Mouse (Mus musculus): ENCODE measurements at regions not wholly inside any gene's neighbourhood (a gene's known extent, or its start where the extent isn't known, plus 50 kb on each side); places are given as distances from the start of the nearest gene placed in this dataset.

DNA sequence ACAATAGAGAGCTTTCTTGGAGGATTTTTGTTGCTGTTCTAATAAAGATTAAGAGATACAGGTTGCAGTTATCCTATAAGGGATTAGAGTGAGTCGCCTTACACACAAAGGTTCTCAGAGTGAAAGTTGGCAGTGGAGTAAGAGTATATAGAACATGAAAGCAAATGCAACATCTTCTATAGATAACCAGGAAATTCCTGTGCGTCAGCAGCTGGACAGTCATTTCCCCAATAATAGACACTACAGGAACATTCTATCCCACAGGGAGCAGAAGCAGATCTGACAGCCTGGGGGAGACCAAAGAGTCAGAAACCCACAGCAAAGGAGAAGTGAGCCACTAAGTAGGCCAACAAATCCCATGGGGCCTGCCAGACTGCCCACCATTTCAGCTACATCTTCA, 348.7 kb downstream of the Elavl2 start:
- DNase-seq (ENCODE audit: extremely low read depth, low read depth): no peak

DNA sequence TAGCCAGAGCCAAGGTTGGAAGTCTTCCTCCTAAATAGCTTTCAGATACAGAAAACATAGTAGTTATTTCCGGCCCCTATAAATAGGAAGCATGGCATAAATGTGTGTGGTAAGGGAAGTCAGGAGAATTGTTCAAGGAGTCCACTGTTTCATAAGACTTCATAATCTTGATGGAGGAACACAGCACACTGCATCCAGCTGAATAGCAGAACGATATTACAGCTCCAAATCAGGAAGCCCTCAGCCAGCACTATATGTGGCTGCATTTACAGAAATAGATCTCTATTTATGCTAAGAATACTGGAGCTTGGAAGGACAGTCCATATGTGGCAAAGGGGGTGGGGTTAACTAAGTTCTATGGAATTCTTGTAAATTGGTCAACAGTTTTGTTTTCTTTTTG, 371.1 kb downstream of the Elavl2 start:
- DNase-seq (ENCODE audit: extremely low read depth, low read depth): no peak

DNA sequence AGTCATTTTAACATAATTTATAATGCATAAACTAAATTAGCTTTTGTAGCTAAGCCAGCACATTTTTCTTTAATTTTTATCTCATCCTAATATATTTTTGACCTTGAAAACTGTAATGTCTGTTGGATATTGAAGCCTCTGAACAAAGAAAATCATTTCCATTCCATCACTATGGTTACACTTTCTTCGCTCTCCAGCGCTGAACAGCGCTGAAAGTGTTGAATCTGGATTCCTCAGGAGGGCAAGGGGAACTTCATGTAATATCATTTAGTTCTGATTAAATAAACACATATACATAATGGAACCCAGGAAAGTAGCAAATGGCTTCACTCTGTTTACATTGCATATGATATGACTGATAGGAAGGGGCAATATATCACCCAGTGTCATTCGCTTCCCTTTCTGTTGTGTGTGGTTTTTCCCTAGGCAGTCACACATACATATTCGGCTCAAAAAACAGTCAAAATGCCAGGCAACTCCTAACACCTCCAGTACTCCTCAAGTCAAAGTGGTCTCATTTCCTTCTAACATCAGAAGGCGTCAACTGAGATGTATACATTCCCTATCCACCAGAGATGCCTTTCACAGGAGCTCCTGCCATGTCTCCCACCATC, 372.5 kb downstream of the Elavl2 start:
- no peak for DNase-seq (ENCODE audit: extremely low read depth, low read depth)

DNA sequence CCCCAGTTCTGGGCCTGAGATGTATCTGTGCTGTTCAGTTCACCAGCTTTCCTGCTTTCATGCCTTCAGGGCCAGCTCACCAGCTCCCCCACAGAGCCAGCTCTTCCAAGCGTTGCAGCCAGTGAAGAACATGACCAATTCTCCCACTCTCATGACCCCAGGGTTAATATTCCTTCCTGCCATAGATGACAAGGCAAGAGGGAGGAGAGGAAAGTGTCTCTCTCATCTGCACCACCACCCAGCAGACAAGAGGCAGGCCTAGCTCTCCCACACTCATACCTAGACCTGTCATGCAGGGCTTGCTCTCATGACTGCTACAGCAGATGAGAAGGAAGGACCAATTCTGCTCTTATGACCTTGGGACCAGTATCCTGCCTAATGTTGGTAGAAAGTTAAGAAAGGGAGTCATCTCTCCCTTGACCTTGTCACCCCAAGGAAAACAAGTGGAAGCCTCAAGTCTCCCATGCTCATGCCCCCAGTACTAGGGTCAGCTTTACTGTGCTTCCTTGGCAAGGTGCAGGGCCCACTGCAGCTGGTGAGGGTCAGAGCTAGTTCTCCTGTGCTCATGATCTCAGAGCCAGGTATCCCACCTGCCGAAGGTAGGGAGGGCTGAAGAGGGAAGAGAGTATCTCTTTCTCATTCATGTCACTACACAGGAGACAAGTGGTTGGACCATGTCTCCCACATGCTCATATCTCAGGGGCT, 404.0 kb downstream of the Elavl2 start:
- no peak for DNase-seq (ENCODE audit: extremely low read depth, low read depth)

DNA sequence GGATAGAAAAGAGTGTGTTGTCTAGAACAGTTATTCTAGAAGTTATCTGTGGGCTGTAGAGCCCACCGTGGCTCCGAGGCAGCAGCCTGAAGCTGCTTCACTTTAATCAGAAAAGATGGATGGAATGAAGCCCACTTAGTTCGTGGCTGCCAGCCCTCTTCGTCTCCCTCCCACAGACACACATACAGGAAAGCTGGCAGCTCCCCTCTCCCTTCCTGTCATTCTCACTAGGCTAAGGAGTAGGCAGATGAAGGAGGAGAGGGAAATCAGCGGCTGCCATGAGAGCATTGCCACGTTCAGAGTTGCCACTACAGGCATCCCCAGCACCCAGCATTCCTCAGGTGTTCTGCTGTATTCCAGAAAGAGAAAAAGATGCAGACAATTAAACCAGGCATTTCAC, 435.9 kb downstream of the Elavl2 start:
- no peak for DNase-seq (ENCODE audit: extremely low read depth, low read depth)

DNA sequence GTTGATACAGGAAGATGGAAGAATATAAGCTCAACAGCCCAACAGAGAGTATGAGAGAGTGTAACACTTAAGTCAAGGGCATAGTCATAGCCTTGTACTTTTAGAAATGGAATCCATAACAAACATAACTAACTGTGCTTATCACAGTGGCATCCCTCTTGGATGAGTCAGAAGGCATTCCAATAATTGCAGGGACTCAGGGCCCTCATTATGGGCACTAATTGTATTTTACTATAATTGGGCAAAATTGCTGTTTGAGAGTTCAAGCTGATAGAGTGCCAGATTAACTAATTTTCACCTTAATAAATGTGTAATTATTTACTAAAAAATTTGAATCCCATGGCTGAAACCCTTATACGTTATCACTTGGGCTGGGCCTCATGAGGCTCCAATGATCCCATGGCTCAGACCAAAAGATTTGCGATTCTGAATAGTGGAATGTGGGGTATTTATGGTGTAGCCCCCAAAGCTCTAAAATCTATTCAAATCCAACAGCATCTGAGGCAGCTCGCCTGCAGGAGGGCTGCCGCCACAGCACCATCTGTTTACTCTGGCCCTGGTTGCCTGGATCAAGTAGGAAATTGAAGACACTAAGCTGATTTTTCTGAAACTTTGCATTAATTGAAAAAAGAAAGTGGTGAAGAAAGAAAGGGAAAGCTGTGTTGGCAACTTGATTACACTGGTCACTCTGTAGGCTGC, 456.7 kb downstream of the Elavl2 start:
- no peak for DNase-seq (ENCODE audit: extremely low read depth, low read depth)

DNA sequence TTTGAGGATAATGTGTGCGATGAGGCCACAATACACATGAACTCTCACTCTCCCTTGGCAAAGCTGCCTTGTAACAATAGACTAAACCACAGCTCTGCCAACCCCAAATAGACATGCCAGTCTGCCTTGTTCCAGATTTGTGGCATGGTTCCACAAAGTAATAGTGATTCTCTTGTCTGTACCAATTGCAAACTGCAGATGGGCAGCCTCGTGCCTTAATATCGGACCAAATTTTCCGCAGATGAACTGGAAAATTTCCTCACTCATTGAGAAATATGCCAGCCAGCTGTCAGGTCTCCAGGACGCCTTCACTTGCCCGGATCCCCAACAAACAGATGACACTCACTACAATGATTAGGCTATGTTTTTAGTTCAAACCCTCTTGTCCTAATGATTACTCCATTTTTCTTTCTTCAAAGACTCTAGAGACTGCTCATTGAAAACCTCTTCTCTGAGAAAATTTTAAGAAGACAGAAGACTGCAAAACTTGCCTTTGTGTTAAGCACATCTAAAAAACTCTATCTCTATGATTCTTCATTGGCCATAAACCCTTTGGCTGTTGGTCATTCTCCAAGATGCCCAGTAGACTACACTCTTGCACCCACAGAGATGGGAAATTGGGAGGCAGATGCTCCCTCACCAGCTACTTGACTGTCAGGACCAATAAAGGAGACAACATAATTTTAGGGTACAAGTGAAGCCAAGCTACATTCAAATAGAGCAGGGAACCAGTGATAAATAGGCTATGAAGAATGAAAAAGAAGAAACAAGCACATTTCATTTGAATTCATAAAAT, 483.1 kb downstream of the Elavl2 start:
- DNase-seq (ENCODE audit: extremely low read depth, low read depth): no peak

DNA sequence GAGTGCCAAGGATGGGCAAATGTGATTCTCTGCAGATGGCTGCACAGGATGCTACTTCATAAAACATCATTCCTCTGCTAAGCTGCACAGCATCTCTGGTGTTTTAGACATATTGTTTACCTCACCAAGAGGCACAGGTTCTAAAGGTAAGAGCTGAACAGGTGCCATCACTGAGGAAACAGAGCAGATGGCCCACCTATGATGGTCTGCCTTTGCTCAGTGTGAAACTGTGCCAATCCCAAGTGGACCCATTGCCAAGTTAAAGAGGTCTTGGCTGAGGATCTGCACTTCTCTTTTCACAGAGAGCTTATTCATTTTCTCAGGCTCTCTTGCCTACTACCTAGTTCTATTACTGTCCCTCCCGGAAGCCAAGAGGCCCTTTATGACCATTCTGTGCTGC, 494.3 kb downstream of the Elavl2 start:
- DNase-seq (ENCODE audit: extremely low read depth, low read depth): no peak

DNA sequence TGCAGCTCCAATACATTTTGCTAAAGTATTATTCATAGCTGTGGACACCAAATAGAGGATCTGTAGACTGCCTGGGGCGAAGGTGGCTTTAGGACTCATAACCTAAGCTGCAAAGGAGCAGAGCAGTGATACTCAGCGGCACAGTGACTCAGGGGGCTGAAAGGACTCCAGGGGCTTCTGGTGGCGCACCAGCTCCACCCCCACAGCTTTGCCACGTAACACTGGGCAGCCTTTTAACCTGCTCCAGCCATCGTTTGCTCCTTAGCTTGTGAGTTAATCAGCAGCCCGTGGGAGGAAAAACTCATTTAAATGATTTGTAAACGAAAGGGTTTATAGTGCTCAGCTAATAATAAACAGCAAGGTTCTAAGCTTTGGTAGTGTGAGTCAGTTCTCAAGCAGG, 532.4 kb downstream of the Elavl2 start:
- no peak for DNase-seq (ENCODE audit: extremely low read depth, low read depth)

DNA sequence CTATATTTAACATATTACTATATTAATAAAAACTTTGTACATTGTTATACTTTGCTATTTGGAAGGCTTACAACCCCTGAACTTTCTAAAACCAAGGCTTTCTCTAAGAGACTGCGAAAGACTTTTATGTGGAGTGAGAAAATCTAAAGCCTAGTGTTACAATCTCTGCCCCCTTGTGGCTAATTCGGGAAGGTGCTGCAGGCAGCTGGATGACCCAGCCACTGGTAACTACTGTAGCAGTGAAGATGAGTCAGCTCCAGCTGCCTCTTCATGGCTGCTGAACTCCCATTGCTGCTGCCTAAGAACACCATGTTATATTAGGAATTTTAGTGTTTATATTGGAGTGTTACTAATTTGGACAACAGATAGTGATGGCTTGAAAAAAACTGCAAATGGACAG, 539.7 kb downstream of the Elavl2 start:
- DNase-seq (ENCODE audit: extremely low read depth, low read depth): peak; percentile 4

DNA sequence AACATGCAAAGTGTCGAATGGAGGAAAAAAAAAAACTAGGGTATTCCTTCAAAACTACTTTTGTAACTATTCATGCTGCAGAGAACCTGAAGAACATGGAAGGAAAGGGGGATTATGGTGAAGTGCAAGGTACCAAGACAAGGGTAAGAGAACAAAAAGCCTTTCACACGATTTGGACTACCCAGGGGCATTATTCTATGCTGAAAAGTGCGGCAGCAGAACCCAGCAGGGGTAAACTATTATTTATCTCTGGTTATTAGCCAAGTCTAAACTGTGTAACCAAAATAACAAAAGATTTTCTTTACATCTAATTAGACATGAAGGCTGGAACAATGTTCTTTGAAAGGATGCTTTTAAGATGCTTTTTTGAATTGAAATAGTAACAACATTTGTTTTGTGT, 560.8 kb downstream of the Elavl2 start:
- no peak for DNase-seq (ENCODE audit: extremely low read depth, low read depth)

DNA sequence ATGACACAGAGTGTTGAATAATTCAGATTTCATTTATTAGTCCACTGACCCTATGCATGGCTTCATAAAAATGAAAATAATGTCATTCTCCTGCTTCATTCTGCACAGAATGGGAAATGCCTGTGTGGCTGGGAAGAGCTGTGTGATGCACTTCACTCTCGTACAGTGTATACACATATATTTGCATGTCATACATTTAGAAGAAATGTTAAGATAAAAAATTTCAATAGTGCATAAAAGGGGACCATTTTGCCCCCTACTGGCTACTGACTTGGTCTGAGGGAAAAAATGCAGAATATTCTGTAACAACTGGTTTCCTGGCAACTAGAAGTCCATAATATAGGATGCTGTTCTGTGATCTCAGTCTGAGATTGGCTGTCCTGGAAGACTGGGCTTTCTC, 580.5 kb downstream of the Zfp352 start:
- DNase-seq (ENCODE audit: extremely low read depth, low read depth): no peak

DNA sequence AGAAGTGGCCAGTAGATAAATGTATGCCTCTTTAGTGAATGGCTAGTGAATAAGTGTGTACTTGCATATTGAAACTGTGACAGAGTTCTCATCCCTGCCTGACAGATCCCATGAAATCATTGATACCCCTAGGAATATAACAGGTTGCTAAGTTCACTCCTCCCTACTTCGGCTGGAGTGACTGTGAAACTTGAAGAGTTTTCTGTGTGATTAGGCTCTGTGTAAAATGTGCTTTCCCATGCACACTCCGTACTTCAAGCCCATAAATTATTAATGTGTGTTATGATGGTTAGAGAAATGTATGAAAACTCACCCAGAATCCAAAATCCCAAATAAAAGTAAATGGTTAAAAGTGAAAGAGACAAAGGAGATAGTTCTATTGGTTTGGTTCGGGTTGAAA, 580.0 kb downstream of the Zfp352 start:
- DNase-seq (ENCODE audit: extremely low read depth, low read depth): no peak

DNA sequence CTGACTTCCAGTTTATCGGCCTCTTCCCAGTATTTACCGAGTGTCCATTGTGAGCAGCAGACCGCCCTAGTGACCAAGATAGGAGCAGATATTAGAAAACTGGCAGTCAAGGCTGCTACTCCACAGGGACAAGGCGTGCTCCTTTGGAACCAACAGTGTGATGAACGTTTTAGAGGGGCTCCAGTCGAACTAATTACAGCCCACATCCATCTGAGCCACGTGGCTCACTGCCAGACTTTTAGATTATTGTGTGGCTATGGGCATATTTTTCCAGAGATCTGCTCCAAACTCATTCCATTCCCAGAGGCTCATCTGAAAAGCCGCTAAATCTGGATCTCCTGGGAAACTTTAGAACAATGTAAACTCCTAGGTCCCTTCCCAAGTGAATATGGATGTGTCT, 578.9 kb downstream of the Zfp352 start:
- no peak for DNase-seq (ENCODE audit: extremely low read depth, low read depth)
